Mouse (Mus musculus) right cerebral cortex, postnatal 4 days (tissue): ENCODE results near the gene Olfr996.
A peak's percentile ranks its signal among the peaks of the same experiment; 100 is the strongest.
"Not testable (repeated sequence)": the region's sequence is repeated elsewhere in the genome, so short reads cannot be mapped to it uniquely, and the experiment has no call there.

Experiments
- DNase-seq: peaks from one replicate; pipeline ENCODE4 v3.0.0-alpha.2; 2022

Olfr996 gene

GRCm38 (mm10) chr2:85578915-85579314, at the start of gene Olfr996:
TSS of gene Olfr996 (plus strand) at chr2:85579215.
- DNase-seq, result no peak

DNA sequence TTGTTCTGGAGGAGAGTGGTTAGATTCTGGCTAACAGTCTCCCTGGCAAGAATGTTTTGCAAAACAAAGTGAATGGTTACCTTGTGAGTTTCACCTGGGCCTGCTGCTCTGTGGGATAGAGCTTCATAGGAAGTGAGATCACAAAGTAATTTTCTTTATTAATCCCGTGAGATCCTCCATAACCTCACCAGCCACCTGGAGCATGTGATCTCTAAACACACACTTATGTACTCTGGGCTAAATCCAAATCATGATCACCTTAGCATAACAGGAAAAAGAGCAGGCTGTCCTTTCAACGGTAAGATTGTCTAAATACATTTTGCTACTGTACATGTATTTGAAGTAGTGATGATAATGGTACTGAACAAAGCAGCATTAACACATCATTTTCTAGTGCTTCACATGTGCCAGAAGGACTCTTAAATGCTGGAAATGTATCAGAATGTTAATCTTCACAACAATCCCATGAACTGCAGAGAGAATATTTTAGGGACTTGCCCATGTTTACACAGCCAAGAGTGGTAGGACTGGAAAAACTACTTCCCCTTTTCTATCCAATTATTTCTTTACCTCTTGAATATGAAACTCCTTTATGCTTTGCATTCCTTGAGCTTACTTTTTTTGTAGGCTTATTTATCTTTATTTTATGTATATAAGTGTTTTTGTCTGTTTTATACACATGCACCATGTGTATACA, 46.8 kb upstream of the Olfr996 start:
- no peak for DNase-seq

GRCm38 (mm10) chr2:85533934-85534333, 45.1 kb upstream of the Olfr996 start:
- no peak for DNase-seq

DNA sequence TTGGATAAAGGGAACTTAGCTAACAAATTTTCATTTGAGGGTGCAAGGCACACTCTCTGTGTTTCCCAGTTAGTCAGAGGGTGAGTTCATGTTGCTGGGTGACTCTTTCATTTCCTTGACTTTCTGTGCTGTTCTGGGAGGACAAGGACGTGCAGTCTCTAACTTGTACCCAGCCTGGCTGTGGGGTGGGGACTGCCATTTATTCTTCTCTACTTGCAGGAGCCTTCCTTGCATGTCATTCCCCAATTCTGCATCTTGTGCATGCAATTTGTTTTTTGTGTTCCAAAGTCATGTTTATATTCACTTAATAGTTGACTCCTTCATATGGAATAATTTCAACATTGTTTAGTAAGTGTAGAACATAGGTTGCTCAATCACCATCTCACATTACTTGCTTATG, 24.2 kb upstream of the Olfr996 start:
- no peak for DNase-seq

DNA sequence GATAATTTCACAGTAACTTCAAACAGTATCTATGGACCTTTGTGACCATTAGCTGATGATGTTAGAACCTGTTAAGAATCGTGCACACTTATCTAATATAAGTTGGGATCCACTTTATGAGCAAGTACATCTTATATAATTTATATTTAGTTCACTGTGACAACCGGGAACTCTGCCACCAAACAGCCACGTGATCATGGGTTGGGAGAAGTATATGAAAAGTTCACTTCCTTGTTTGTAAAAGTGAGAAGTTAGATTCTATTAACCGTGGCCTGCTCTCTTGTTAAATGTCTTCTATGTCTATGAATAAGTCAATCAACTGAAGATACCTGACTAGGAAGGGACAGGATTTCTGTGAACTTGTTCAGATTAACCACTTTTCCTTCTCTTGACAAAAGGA, 18.8 kb upstream of the Olfr996 start:
- no peak for DNase-seq

DNA sequence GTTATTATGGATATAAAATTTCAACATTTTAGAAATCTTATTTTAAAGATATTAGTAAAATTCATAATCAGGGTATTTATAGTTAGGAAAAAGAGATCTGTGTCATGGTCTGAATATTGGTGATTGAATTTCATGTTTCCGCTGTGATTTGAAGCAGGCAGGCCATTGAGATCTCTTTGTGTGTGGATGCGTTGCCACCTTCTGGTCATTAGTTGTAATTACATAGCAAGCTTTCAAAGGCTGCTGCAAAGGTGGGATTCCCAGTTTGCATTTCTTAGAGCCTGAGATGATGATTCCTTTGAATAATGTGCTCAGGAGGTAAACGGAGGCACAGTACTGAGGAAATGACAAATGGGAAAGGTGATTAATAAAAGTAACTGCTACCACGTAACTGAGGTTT, 17.8 kb upstream of the Olfr996 start:
- peak; percentile 3 for DNase-seq

DNA sequence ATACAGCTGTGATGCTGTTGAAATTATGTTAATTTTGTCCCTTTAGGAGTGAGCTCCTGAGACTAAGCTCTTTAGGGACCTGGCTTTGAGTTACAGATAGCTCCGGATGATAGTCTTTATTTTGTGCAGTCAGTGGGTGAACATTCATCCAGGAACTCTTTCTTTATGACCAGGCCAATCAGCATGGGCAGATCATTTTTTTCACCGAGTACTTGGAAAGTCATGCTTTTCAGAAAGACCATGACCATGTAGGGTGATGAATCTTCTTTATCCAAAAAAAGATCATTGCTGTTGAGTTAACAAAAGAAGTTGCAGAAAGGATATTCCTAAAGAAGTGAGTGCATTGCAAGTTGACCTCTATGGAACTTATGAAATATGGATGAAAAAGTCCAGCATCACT, 9.6 kb downstream of the Olfr996 start, which contains the start of gene Olfr998:
Gene Olfr998, plus strand, starts transcription at position 301 of the 400 bp plus-strand sequence.
- DNase-seq, result not testable (repeated sequence)

DNA sequence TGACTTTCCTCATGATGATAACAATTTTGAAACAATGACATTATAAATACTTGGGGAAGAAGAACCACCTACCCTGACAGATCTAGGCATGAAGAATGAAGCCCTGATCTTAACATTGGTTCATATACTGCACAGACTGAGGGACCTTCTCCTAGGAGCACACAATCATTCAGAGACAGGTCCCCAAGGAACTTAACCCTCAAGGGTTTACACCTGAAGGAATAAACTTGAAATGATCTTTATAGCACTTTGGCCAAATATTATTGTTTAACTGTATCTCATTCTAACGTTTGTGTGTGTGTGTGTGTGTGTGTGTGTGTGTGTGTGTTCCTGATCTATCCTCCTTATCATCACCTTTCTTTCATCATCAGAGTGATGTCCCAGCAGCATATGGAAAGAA, 32.8 kb downstream of the Olfr996 start, which contains the start of gene Olfr1000:
Gene Olfr1000, minus strand, starts transcription at position 101 of the 400 bp plus-strand sequence.
- no peak for DNase-seq
